Comparison of ENCODE assay signal across 10 mouse cellular contexts in the genomic region with DNA sequence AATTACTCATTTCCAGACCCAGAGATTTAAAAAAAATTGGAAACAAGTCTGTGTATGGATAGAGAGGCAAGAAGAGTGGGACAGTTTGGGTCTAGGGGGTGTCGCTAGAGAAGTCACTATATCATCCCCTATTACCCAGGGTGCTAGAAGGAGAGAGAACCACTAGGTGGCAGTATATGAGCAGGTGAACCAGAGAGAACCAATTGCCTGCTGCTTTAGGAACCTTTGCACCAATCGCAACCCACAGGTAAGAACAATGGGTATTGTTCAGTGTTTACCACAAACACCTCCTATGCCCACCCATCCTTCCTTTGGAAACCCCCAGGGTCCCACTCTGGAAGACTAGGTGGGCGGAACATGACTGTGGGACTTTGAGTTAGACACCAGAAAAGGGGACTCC. TPM values are rescaled to one million over a fixed set of nuclear protein-coding genes. Genes with fewer than 3 reads are reported as not detected.
A peak's percentile ranks its signal among the peaks of the same experiment; 100 is the strongest.
DNase-seq lines count a peak whose midpoint lies in the region; TF ChIP-seq lines count a peak whose summit lies in the region.
"Had no signal": no experiment of that assay in that cellular context is flagged by ENCODE, and none has a peak within 500 bp of the region (broad histone marks: within the 10 kb centered on the region; RNA-seq: fewer than 3 reads in every experiment).

No protein-coding gene starts in this region.

- H3K9me3 ChIP-seq in heart, embryonic 10.5 days: no peaks in the 10 kb centered on the region
- H3K9me3 ChIP-seq: embryonic facial prominence, embryonic 15.5 days; lung, embryonic 15.5 days had no signal

- no peak overlapping the region for H3ac ChIP-seq in C2C12 (ENCODE audit: control insufficient read depth, insufficient read length, low read depth)

- TF ChIP-seq EP300 in heart, adult 2 months (IDR thresholded peaks at IDR 0.05; ENCODE audit: insufficient read depth, low read depth, low read length): peak; percentile 73; the same call in 1 of the 2 replicates

- H3K79me2 ChIP-seq in heart, adult 2 months (replicated peaks; ENCODE audit: control insufficient read depth, insufficient read depth, low read length): no peaks in the 10 kb centered on the region
- H3K79me2 ChIP-seq in C2C12 (ENCODE audit: control insufficient read depth, insufficient read depth): no peaks in the 10 kb centered on the region

- no peak for TF ChIP-seq POLR2A in heart, adult 2 months (IDR thresholded peaks at IDR 0.05; ENCODE audit: insufficient read depth, low read depth, low read length)

- DNase-seq in heart, adult 2 months: peak in 1 of 2 experiments; percentile 40
- DNase-seq in heart, embryonic 10.5 days (ENCODE audit: low spot score): no peak
- peak; percentile 64 for DNase-seq in T-cell, adult 2 months (ENCODE audit: low spot score)
- DNase-seq in embryo, embryonic 11 days: peak; percentile 70
- peak; percentile 63 for DNase-seq in kidney, postnatal 10 days
- DNase-seq in retina, embryonic 14.5 days (ENCODE audit: low spot score): peak; percentile 82
- no peak for DNase-seq in ovary, postnatal 36 days (ENCODE audit: low spot score)

- intact Hi-C loops in heart, adult 2 months (cut with DNase I): loop anchor here (1.0 to 5.0 kb wide), 3 partner anchors 17 to 152 kb away; partner anchors contain the start of gene Snx11

- H3K27me3 ChIP-seq in heart, adult 2 months (ENCODE audit: control insufficient read depth, insufficient read depth, low read length): no peaks in the 10 kb centered on the region
- H3K27me3 ChIP-seq in heart, embryonic 10.5 days (ENCODE audit: insufficient read depth, poor library complexity, severe bottlenecking): no peaks in the 10 kb centered on the region; the same call in 1 of the 2 replicates
- H3K27me3 ChIP-seq in C2C12 (ENCODE audit: control insufficient read depth, insufficient read depth, insufficient read length): no peaks in the 10 kb centered on the region
- H3K27me3 ChIP-seq: embryonic facial prominence, embryonic 15.5 days; lung, embryonic 15.5 days had no signal

- no peak overlapping the region for H3K9ac ChIP-seq in heart, adult 2 months (ENCODE audit: low read depth, low read length)
- H3K9ac ChIP-seq: embryonic facial prominence, embryonic 15.5 days; lung, embryonic 15.5 days had no signal

- 26% methylated on average over 3 of the region's 3 CpGs for WGBS in heart, adult 2 months
- WGBS in heart, embryonic 10.5 days: 42% methylated on average over 3 of the region's 3 CpGs

- H3K4me3 ChIP-seq in heart, adult 2 months: no peak overlapping the region
- no peak overlapping the region for H3K4me3 ChIP-seq in heart, embryonic 10.5 days
- H3K4me3 ChIP-seq in C2C12 (ENCODE audit: insufficient read depth, poor library complexity, severe bottlenecking): no peak overlapping the region
- H3K4me3 ChIP-seq: embryonic facial prominence, embryonic 15.5 days; lung, embryonic 15.5 days had no signal

- H3K4me1 ChIP-seq in heart, adult 2 months (ENCODE audit: control insufficient read depth, insufficient read depth, low read length): peaks cover 10% of the 10 kb centered on the region
- H3K4me1 ChIP-seq in heart, embryonic 10.5 days: peaks cover 15% of the 10 kb centered on the region

- H3K79me3 ChIP-seq in C2C12 (ENCODE audit: low read depth): no peaks in the 10 kb centered on the region

- TF ChIP-seq CTCF in heart, adult 2 months (IDR thresholded peaks at IDR 0.05): peak; percentile 90
- peak; percentile 38 for TF ChIP-seq CTCF in C2C12 (IDR thresholded peaks at IDR 0.05; ENCODE audit: control insufficient read depth, insufficient read depth, insufficient read length)

- no peak overlapping the region; the same call in 1 of the 2 replicates for H3K27ac ChIP-seq in heart, adult 2 months
- H3K27ac ChIP-seq in heart, embryonic 10.5 days: no peak overlapping the region
- H3K27ac ChIP-seq: embryonic facial prominence, embryonic 15.5 days; lung, embryonic 15.5 days had no signal

- H3K36me3 ChIP-seq in heart, adult 2 months (ENCODE audit: control insufficient read depth, insufficient read depth, low read length): no peaks in the 10 kb centered on the region
- H3K36me3 ChIP-seq in heart, embryonic 10.5 days: no peaks in the 10 kb centered on the region
- H3K36me3 ChIP-seq in C2C12 (ENCODE audit: control insufficient read depth, insufficient read depth): no peaks in the 10 kb centered on the region
- H3K36me3 ChIP-seq: embryonic facial prominence, embryonic 15.5 days; lung, embryonic 15.5 days had no signal

TF ChIP-seq in C2C12, 6 proteins besides CTCF, POLR2A, EP300 and RAD21:
- TF ChIP-seq MYOG (IDR thresholded peaks at IDR 0.05; ENCODE audit: control insufficient read depth, extremely low read depth, insufficient read length) (no peak), MYOD1 (IDR thresholded peaks at IDR 0.05; ENCODE audit: control insufficient read depth, insufficient read length, low read depth) (no peak), USF1 (IDR thresholded peaks at IDR 0.05; ENCODE audit: low read depth) (no peak), MAX (IDR thresholded peaks at IDR 0.05) (no peak), FOSL1 (IDR thresholded peaks at IDR 0.05; ENCODE audit: insufficient read depth, low read length, poor library complexity, severe bottlenecking) (no peak), CEBPB (IDR thresholded peaks at IDR 0.05; ENCODE audit: low read depth) (no peak)
TF ChIP-seq in C2C12: peak in this region for 0.

RNA-seq across cellular contexts. Expression of gene Snx11, which starts 17.3 kb away (rescaled TPM):
- total RNA-seq in heart, adult 2 months (2021): 10 to 100 TPM; 11.6 to 12.5 TPM
- polyA plus RNA-seq in heart, adult 2 months (2012; rRNA removed): 11.1 and 16.2 TPM in 2 replicates
- polyA plus RNA-seq in heart, embryonic 10.5 days (2016; fragmentation: Nextera tagmentation; extraction: Ambion mirVana): 16.6 and 17.8 TPM in 2 replicates
- polyA plus RNA-seq in C2C12 (2012; fragmentation: generic; extraction: Trizol): 17.6 TPM

RNA-seq across cellular contexts. Expression of gene Cbx1, which starts 28.9 kb away (rescaled TPM):
- total RNA-seq in heart, adult 2 months (2021): 10 to 100 TPM; 34.8 to 36.9 TPM
- polyA plus RNA-seq in heart, adult 2 months (2012; rRNA removed): 8.4 and 11.1 TPM in 2 replicates
- 62.5 and 101 TPM in 2 replicates for polyA plus RNA-seq in heart, embryonic 10.5 days (2016; fragmentation: Nextera tagmentation; extraction: Ambion mirVana)
- polyA plus RNA-seq in C2C12 (2012; fragmentation: generic; extraction: Trizol): 43.8 TPM

Comparison
In these comparisons a context has a peak if more than half of its experiments do, and no peak if none do; other contexts are left out.
1. DNase-seq: peak in T-cell, adult 2 months (single experiment), embryo, embryonic 11 days (single experiment), kidney, postnatal 10 days (single experiment) and retina, embryonic 14.5 days (single experiment); none in heart, embryonic 10.5 days (single experiment) and ovary, postnatal 36 days (single experiment).